Mouse (Mus musculus) midbrain, embryonic 16.5 days (tissue): ENCODE results near the gene Gm49368. TPM values are rescaled to one million over a fixed set of nuclear protein-coding genes. Genes with fewer than 3 reads are reported as not detected.
"Not testable (repeated sequence)": the region's sequence is repeated elsewhere in the genome, so short reads cannot be mapped to it uniquely, and the experiment has no call there.

ENCODE experiments used
- ATAC-seq: fragments of 200-750 bp; cut with Nextera tagmentation; 2 replicates; pipeline ENCODE4 v1.8.0; 2017; ENCODE audit warnings: moderate TSS enrichment
- H3K27ac ChIP-seq: fragments of 300-500 bp; sonication (generic); 2 replicates; pipeline ENCODE4 v1.5.1; 2014; ENCODE audit warnings: mild to moderate bottlenecking, low read length, mixed read lengths
- H3K27me3 ChIP-seq: fragments of 300-500 bp; sonication (generic); 2 replicates; pipeline ENCODE4 v1.6.1; 2014; ENCODE audit warnings: low read depth, low read length, mixed read lengths; ENCODE audit not compliant: control insufficient read depth, insufficient read depth
- H3K36me3 ChIP-seq: fragments of 300-500 bp; sonication (generic); 2 replicates; pipeline ENCODE4 v1.6.1; 2014; ENCODE audit warnings: mild to moderate bottlenecking, low read length, moderate library complexity, mixed read lengths; ENCODE audit not compliant: control insufficient read depth, insufficient read depth
- H3K4me1 ChIP-seq: fragments of 300-500 bp; sonication (generic); 2 replicates; pipeline ENCODE4 v1.6.1; 2014; ENCODE audit warnings: mild to moderate bottlenecking, low read length, mixed read lengths; ENCODE audit not compliant: control insufficient read depth, insufficient read depth
- H3K4me2 ChIP-seq: fragments of 300-500 bp; sonication (generic); 2 replicates; pipeline ENCODE4 v1.6.1; 2014; ENCODE audit warnings: mild to moderate bottlenecking, low read length, mixed read lengths
- H3K4me3 ChIP-seq: fragments of 300-500 bp; sonication (generic); 2 replicates; pipeline ENCODE4 v1.5.1; 2014; ENCODE audit warnings: low read depth, mild to moderate bottlenecking, low read length, moderate library complexity, mixed read lengths
- H3K9ac ChIP-seq: fragments of 300-500 bp; sonication (generic); 2 replicates; pipeline ENCODE4 v1.6.1; 2014; ENCODE audit warnings: low read depth, low read length, mixed read lengths
- H3K9me3 ChIP-seq: fragments of 300-500 bp; sonication (generic); replicated peaks from 2 replicates; pipeline ENCODE4 v1.6.1; 2014; ENCODE audit warnings: mild to moderate bottlenecking, low read length, mixed read lengths; ENCODE audit not compliant: control insufficient read depth, poor library complexity, severe bottlenecking
- WGBS: fragments of 180-500 bp; shearing (Covaris S2); extraction: QIAGEN DNeasy Blood & Tissue Kit; methylation state at CpG from one replicate; pipeline ENCODE4 v1.1.7; 2014; 5-methylcytosine and 5-hydroxymethylcytosine counted together
- polyA plus RNA-seq: library from polyadenylated mRNA; unstranded; fragments of >200 nt; fragmentation: Nextera tagmentation; extraction: Ambion mirVana; gene quantifications from 2 replicates; pipeline ENCODE4 v1.2.1, GENCODE M21; 2015

Gm49368 gene
- polyA plus RNA-seq, 1 experiment from 2014 or later, result not detected

DNA sequence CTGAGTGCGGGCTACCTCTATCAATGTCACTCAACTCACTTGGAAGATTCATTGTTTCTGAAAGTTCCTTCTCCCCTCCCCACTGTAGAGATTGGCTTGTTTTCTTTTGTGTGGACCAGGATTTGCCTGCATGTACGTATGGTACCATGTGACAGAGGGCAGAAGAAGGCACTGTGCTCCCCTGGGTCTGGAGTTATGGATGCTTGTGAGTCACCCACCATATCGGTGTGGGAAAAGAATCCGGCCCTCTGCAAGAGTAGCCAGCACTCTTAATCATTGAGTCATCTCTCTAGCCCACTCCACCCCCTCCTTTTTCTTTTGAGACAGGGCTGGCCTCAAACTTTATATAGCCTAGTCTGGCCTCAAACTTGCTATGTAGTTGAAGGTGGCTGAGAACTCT lies 37.6 kb upstream of the Gm49368 start:
- Histone ChIP-seq H3K27me3 (no peaks in the 10 kb centered on the region), H3K4me2 (no peak overlapping the region), H3K4me1 (no peaks in the 10 kb centered on the region), H3K9me3 (no peaks in the 10 kb centered on the region), H3K9ac (no peak overlapping the region), H3K36me3 (no peaks in the 10 kb centered on the region), H3K4me3 (no peak overlapping the region), H3K27ac (no peak overlapping the region)
- no peak for ATAC-seq
- 84% methylated on average over 4 of the region's 4 CpGs for WGBS

DNA sequence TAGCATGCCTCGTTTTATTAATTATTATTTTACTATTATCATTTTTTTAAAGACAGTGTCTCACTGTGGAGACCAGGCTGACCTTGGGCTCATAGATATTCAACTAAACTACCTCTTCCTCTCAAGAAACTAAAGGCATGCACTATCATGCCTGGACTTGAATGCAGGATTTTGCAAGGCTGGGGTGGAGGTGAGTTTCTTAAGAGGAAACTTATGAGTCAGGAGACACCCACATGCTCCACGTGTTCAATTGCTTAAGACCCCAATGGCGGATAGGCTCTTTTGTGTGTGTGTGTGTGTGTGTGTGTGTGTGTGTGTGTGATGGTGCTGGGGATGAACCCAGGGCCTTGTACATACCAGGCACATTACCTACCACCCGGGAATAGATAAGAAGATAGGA lies 37.1 kb upstream of the Gm49368 start:
- no peak overlapping the region for H3K4me3 ChIP-seq
- H3K4me1 ChIP-seq, result no peaks in the 10 kb centered on the region
- 89% methylated on average over 4 of the region's 4 CpGs for WGBS

DNA sequence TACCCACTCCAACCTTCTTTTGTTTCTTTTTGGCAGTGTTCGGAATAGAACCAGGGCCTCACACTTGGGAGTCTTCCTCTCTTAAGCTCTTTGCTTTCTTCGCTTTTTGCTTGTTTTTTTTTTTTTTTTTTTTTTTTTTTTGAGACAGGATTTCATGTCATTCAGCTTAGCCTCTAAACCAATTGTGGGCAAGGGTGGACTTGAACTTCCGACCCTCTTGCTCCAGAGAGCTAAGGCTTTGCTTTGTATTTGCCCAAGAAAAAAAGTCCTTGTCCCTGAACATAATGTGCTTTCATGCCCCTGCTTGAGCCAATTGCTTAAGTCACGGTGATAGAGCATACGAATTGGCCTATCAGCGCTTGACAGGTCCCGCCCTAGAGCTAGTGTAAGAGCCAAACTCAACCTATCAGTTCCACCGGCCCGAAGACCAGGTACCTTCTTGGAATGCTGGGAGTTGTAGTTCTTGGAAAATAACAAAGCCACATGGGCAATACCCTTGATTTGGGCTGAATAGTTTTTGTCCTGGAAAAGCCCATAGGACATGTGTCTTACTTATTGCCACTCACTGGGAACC lies 31.0 kb upstream of the Gm49368 start:
- no peak overlapping the region for H3K4me2 ChIP-seq
- ATAC-seq, result peak; percentile 80
- H3K36me3 ChIP-seq, result no peaks in the 10 kb centered on the region
- no peak overlapping the region for H3K9ac ChIP-seq
- no peak overlapping the region for H3K27ac ChIP-seq
- H3K4me3 ChIP-seq, result no peak overlapping the region
- H3K27me3 ChIP-seq, result no peaks in the 10 kb centered on the region
- no peaks in the 10 kb centered on the region for H3K4me1 ChIP-seq
- no peaks in the 10 kb centered on the region for H3K9me3 ChIP-seq
- 42% methylated on average over 9 of the region's 9 CpGs for WGBS

More for the DNA sequence above, 37.1 kb upstream of the Gm49368 start:
- Histone ChIP-seq H3K27me3 (no peaks in the 10 kb centered on the region), H3K9me3 (no peaks in the 10 kb centered on the region), H3K27ac (no peak overlapping the region), H3K9ac (no peak overlapping the region), H3K36me3 (no peaks in the 10 kb centered on the region), H3K4me2 (no peak overlapping the region)
- ATAC-seq, result no peak

DNA sequence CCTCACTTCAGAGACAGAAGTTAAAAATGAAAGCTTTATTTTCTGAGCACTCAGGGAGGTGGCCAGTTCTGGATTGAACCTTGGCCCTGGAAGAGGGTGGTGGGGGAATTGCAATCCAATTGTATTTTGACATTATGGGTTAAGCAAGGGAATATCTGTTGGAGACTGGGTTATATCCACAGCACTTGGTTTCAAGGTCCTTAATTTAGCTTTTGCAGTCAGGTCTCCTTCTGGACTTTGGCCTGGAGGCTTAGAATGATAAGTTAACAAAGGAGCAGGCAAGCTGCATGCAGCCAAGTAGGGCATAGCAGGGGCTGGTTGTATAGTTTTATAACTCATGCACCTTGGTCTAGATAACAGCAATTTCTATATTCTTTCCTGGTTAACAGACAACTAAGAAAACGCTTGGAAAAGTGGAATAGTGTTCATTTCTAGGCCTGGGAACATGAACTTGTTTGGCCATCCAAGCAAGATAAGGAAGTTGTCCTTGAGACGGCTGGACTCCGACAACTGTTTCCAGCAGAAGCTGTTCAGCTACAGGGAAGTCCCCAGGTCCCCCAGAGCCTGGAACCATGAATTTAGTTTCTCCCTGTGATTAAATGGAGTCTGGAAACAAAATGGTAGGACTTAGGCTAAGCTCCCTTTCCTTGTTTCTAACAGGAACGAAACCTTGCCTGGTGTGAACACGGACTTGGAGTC lies 30.0 kb upstream of the Gm49368 start:
- Histone ChIP-seq H3K4me1 (no peaks in the 10 kb centered on the region), H3K4me2 (no peak overlapping the region), H3K36me3 (no peaks in the 10 kb centered on the region), H3K9me3 (no peaks in the 10 kb centered on the region), H3K9ac (no peak overlapping the region), H3K27ac (no peak overlapping the region), H3K27me3 (no peaks in the 10 kb centered on the region), H3K4me3 (no peak overlapping the region)
- no peak for ATAC-seq
- WGBS, result 91% methylated on average over 5 of the region's 5 CpGs

GRCm38 (mm10) chr7:128032989-128033293 lies 29.5 kb upstream of the Gm49368 start:
- WGBS, result 84% methylated on average over 3 of the region's 3 CpGs
- H3K27me3 ChIP-seq, result no peaks in the 10 kb centered on the region
- ATAC-seq, result no peak
- no peak overlapping the region for H3K27ac ChIP-seq
- no peaks in the 10 kb centered on the region for H3K36me3 ChIP-seq
- H3K9ac ChIP-seq, result no peak overlapping the region
- H3K4me3 ChIP-seq, result no peak overlapping the region
- no peak overlapping the region for H3K4me2 ChIP-seq
- H3K4me1 ChIP-seq, result no peaks in the 10 kb centered on the region
- no peaks in the 10 kb centered on the region for H3K9me3 ChIP-seq

- no peak overlapping the region for H3K4me2 ChIP-seq
These were observed 28.9 kb upstream of the Gm49368 start for GRCm38 (mm10) chr7:128033616-128034015.

GRCm38 (mm10) chr7:128042161-128042820 lies 20.2 kb upstream of the Gm49368 start:
- H3K4me3 ChIP-seq, H3K4me1 ChIP-seq, H3K9ac ChIP-seq, H3K27me3 ChIP-seq, H3K36me3 ChIP-seq, H3K9me3 ChIP-seq, H3K4me2 ChIP-seq, H3K27ac ChIP-seq, ATAC-seq: not testable (repeated sequence)
- 91% methylated on average over 14 of the region's 15 CpGs for WGBS

More at GRCm38 (mm10) chr7:128033616-128034015, 28.9 kb upstream of the Gm49368 start:
- no peak for ATAC-seq
- H3K27ac ChIP-seq, result no peak overlapping the region
- WGBS, result 96% methylated on average over 4 of the region's 4 CpGs
- no peaks in the 10 kb centered on the region for H3K36me3 ChIP-seq
- H3K9ac ChIP-seq, result no peak overlapping the region
- H3K9me3 ChIP-seq, result no peaks in the 10 kb centered on the region
- no peaks in the 10 kb centered on the region for H3K27me3 ChIP-seq
- no peak overlapping the region for H3K4me3 ChIP-seq
- H3K4me1 ChIP-seq, result no peaks in the 10 kb centered on the region

DNA sequence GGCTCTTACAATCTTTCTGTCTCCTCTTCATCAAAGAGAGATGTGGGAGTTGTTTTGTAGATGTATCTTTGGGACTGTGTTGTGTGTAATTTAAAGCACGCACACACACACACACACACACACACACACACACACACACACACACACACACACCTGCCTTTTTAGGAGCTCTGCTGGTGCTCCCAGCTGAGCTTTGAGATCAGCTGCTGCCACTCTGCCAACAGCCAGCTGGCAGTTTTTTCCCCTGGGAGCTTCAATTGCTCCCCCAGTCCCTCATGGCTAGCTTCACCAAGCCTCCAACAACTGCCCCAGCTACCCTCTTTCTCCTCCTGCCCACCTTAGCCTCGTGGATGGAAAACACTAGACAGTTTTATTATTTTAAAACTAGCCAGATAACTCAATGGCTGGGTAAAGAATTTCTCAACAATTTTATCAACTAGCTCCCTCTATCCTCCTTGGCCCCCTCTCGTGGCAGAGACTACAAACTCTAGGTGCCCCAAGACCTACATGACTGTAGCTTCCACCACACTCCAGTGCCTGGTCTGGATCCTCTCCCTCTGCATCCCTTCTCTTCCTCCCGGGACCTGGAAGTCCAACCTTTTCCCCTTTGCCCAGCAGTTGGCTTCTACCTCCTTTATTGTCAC lies 18.2 kb upstream of the Gm49368 start:
- Histone ChIP-seq H3K36me3 (no peaks in the 10 kb centered on the region), H3K9ac (no peak overlapping the region), H3K27me3 (no peaks in the 10 kb centered on the region), H3K4me3 (no peak overlapping the region), H3K9me3 (no peaks in the 10 kb centered on the region), H3K27ac (no peak overlapping the region), H3K4me1 (no peaks in the 10 kb centered on the region), H3K4me2 (no peak overlapping the region)
- WGBS, result 76% methylated on average over 4 of the region's 4 CpGs
- no peak for ATAC-seq

DNA sequence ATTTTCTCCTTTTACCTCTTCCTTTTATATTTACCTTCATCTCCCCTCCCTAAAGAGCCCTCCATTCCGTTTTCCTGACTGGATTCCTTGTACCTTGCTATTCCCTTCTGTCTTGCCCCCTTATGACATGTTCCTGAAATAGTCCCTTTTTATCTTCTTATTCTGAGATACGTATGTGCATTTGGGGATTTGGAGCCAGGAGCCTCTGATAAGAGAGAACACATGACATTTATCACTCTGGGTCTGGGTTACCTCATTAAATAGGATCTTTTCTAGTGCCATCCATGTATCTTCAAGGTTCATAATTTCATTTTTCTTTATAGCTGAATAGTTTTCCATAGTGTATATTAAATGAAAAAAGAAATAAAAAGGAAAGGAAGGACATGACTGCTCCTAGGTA lies 16.8 kb upstream of the Gm49368 start:
- Histone ChIP-seq H3K9me3 (no peaks in the 10 kb centered on the region), H3K9ac (no peak overlapping the region), H3K27me3 (no peaks in the 10 kb centered on the region), H3K36me3 (no peaks in the 10 kb centered on the region), H3K27ac (no peak overlapping the region), H3K4me2 (no peak overlapping the region), H3K4me3 (no peak overlapping the region), H3K4me1 (no peaks in the 10 kb centered on the region)
- no peak for ATAC-seq
- 65% methylated on average over 2 of the region's 2 CpGs for WGBS
